ENCODE assay signal across 9 mouse cellular contexts in genomic region chr4:154527506-154527905, GRCm38 (mm10).
A peak's percentile ranks its signal among the peaks of the same experiment; 100 is the strongest.
DNase-seq lines count a peak whose midpoint lies in the region; ATAC-seq and TF ChIP-seq lines count a peak whose summit lies in the region.
"Had no signal": no experiment of that assay in that cellular context is flagged by ENCODE, and none has a peak within 500 bp of the region (broad histone marks: within the 10 kb centered on the region; RNA-seq: fewer than 3 reads in every experiment).

No protein-coding gene starts in this region.

- no peaks in the 10 kb centered on the region for H3K27me3 ChIP-seq in kidney, adult 2 months (replicated peaks; ENCODE audit: control insufficient read depth, insufficient read depth, low read length)
- peaks cover 36% of the 10 kb centered on the region for H3K27me3 ChIP-seq in kidney, embryonic 14.5 days (ENCODE audit: control insufficient read depth, insufficient read depth, low read length)
- peaks cover 7% of the 10 kb centered on the region; the same call in 1 of the 2 replicates for H3K27me3 ChIP-seq in hindbrain, embryonic 15.5 days
- H3K27me3 ChIP-seq in midbrain, embryonic 15.5 days (replicated peaks): no peaks in the 10 kb centered on the region

- no peak for TF ChIP-seq POLR2A in kidney, adult 2 months (IDR thresholded peaks at IDR 0.05; ENCODE audit: low read depth, low read length)

- no peak overlapping the region for H3K4me3 ChIP-seq in kidney, adult 2 months (ENCODE audit: insufficient read depth, low read depth, low read length)
- H3K4me3 ChIP-seq in kidney, embryonic 14.5 days (ENCODE audit: low read length): no peak overlapping the region
- H3K4me3 ChIP-seq in hindbrain, embryonic 15.5 days: no peak overlapping the region
- H3K4me3 ChIP-seq in midbrain, embryonic 15.5 days: no peak overlapping the region

- H3K27ac ChIP-seq in kidney, adult 2 months (ENCODE audit: insufficient read depth, low read depth, low read length): peak overlapping the region; percentile 80
- no peak overlapping the region for H3K27ac ChIP-seq in kidney, embryonic 14.5 days (ENCODE audit: low read depth, low read length)
- 0 out of 2 replicates have a peak overlapping the region, but pooled peaks have one; percentile 21 for H3K27ac ChIP-seq in hindbrain, embryonic 15.5 days (replicated peaks)
- H3K27ac ChIP-seq in midbrain, embryonic 15.5 days: no peak overlapping the region

- peak; percentile 86 for DNase-seq in kidney, adult 2 months
- DNase-seq in gastrocnemius, adult 18-20 months (ENCODE audit: low spot score): peak; percentile 41
- DNase-seq in lung, postnatal 25 days (ENCODE audit: low spot score): peak; percentile 86
- no peak for DNase-seq in natural killer cell, adult 2 months (ENCODE audit: low spot score in 2 of 2)
- DNase-seq in embryo, embryonic 10 days (ENCODE audit: low spot score): no peak
- DNase-seq: cerebellum, adult 8-10 months had no signal

- ATAC-seq in kidney, embryonic 14.5 days (ENCODE audit: low FRiP score, low TSS enrichment): no peak
- no peak for ATAC-seq in hindbrain, embryonic 15.5 days (ENCODE audit: low FRiP score, low read depth)
- ATAC-seq in midbrain, embryonic 15.5 days (replicated peaks): no peak

- H3K4me1 ChIP-seq in kidney, adult 2 months (ENCODE audit: control insufficient read depth, insufficient read depth, low read length): peaks cover 19% of the 10 kb centered on the region
- H3K4me1 ChIP-seq in kidney, embryonic 14.5 days (ENCODE audit: control insufficient read depth, insufficient read depth, low read length): peaks cover 7% of the 10 kb centered on the region; the same call in 1 of the 2 replicates
- H3K4me1 ChIP-seq in hindbrain, embryonic 15.5 days (replicated peaks): peaks cover 5% of the 10 kb centered on the region; the same call in 1 of the 2 replicates
- H3K4me1 ChIP-seq in midbrain, embryonic 15.5 days: peaks cover 13% of the 10 kb centered on the region

- no peak for TF ChIP-seq CTCF in kidney, adult 2 months (conservative IDR thresholded peaks at IDR 0.05; ENCODE audit: insufficient read depth, insufficient read length, low read depth, low read length)

- H3K36me3 ChIP-seq in kidney, adult 2 months (ENCODE audit: control insufficient read depth, insufficient read depth, low read length): no peaks in the 10 kb centered on the region
- no peaks in the 10 kb centered on the region for H3K36me3 ChIP-seq in kidney, embryonic 14.5 days (ENCODE audit: control insufficient read depth, insufficient read depth, low read length)
- H3K36me3 ChIP-seq in hindbrain, embryonic 15.5 days: no peaks in the 10 kb centered on the region
- no peaks in the 10 kb centered on the region for H3K36me3 ChIP-seq in midbrain, embryonic 15.5 days (replicated peaks)

- no peaks in the 10 kb centered on the region for H3K9me3 ChIP-seq in kidney, embryonic 14.5 days (ENCODE audit: control insufficient read depth, low read length)
- H3K9me3 ChIP-seq in hindbrain, embryonic 15.5 days: no peaks in the 10 kb centered on the region
- no peaks in the 10 kb centered on the region for H3K9me3 ChIP-seq in midbrain, embryonic 15.5 days

- H3K9ac ChIP-seq in kidney, embryonic 14.5 days (ENCODE audit: low read depth, low read length): no peak overlapping the region
- H3K9ac ChIP-seq in hindbrain, embryonic 15.5 days: no peak overlapping the region
- H3K9ac ChIP-seq in midbrain, embryonic 15.5 days: no peak overlapping the region

- no peak overlapping the region for H3K4me2 ChIP-seq in kidney, embryonic 14.5 days (replicated peaks; ENCODE audit: low read depth, low read length)
- H3K4me2 ChIP-seq in hindbrain, embryonic 15.5 days: no peak overlapping the region
- no peak overlapping the region for H3K4me2 ChIP-seq in midbrain, embryonic 15.5 days

- WGBS in kidney, adult 2 months: 33% methylated on average over 9 of the region's 9 CpGs
- WGBS in kidney, embryonic 14.5 days: 48% methylated on average over 9 of the region's 9 CpGs
- 62% methylated on average over 9 of the region's 9 CpGs for WGBS in hindbrain, embryonic 15.5 days
- 66% methylated on average over 9 of the region's 9 CpGs for WGBS in midbrain, embryonic 15.5 days

Comparison
In these comparisons a context has a peak if more than half of its experiments do, and no peak if none do; other contexts are left out.
1. H3K27ac ChIP-seq: peak in kidney, adult 2 months (single experiment) and hindbrain, embryonic 15.5 days (single experiment); none in kidney, embryonic 14.5 days (single experiment) and midbrain, embryonic 15.5 days (single experiment).
2. DNase-seq: peak in kidney, adult 2 months (single experiment), gastrocnemius, adult 18-20 months (single experiment) and lung, postnatal 25 days (single experiment); none in natural killer cell, adult 2 months (0 of 2) and embryo, embryonic 10 days (single experiment).